Mouse (Mus musculus) liver, embryonic 12.5 days (tissue): ENCODE results near the gene Fbxl13. TPM values are rescaled to one million over a fixed set of nuclear protein-coding genes. Genes with fewer than 3 reads are reported as not detected.

Experiments
- ATAC-seq: fragments of 200-750 bp; cut with Nextera tagmentation; 2 replicates; pipeline ENCODE4 v1.8.0; 2017; ENCODE audit warnings: moderate number of reproducible peaks, mild to moderate bottlenecking, moderate library complexity
- H3K27ac ChIP-seq: fragments of 300-500 bp; sonication (generic); 2 replicates; pipeline ENCODE4 v1.5.1; 2016; ENCODE audit warnings: mild to moderate bottlenecking
- H3K27me3 ChIP-seq: fragments of 300-500 bp; sonication (generic); replicated peaks from 2 replicates; pipeline ENCODE4 v1.6.1; 2016; ENCODE audit warnings: mild to moderate bottlenecking, moderate library complexity
- H3K36me3 ChIP-seq: fragments of 300-500 bp; sonication (generic); 2 replicates; pipeline ENCODE4 v1.6.1; 2016; ENCODE audit warnings: mild to moderate bottlenecking, moderate library complexity
- H3K4me1 ChIP-seq: fragments of 300-500 bp; sonication (generic); 2 replicates; pipeline ENCODE4 v1.6.1; 2016
- H3K4me2 ChIP-seq: fragments of 300-500 bp; sonication (generic); 2 replicates; pipeline ENCODE4 v1.6.1; 2016; ENCODE audit warnings: mild to moderate bottlenecking, moderate library complexity
- H3K4me3 ChIP-seq: fragments of 300-500 bp; sonication (generic); 2 replicates; pipeline ENCODE4 v1.5.1; 2016; ENCODE audit warnings: mild to moderate bottlenecking, moderate library complexity
- H3K9ac ChIP-seq: fragments of 300-500 bp; sonication (generic); 2 replicates; pipeline ENCODE4 v1.6.1; 2016; ENCODE audit warnings: mild to moderate bottlenecking, moderate library complexity
- H3K9me3 ChIP-seq: fragments of 300-500 bp; sonication (generic); replicated peaks from 2 replicates; pipeline ENCODE4 v1.6.1; 2016; ENCODE audit warnings: mild to moderate bottlenecking, moderate library complexity
- WGBS: fragments of 180-500 bp; shearing (Covaris S2); methylation state at CpG from one replicate; pipeline ENCODE4 v1.1.7; 2016; ENCODE audit not compliant: insufficient replicate concordance; 5-methylcytosine and 5-hydroxymethylcytosine counted together
- polyA plus RNA-seq: library from polyadenylated mRNA; unstranded; fragments of >200 nt; fragmentation: Nextera tagmentation; extraction: Ambion mirVana; gene quantifications from 2 replicates; pipeline ENCODE4 v1.2.1, GENCODE M21; 2016

The Fbxl13 gene
- polyA plus RNA-seq, 1 experiment from 2014 or later, result 0.23 TPM

- no peak for ATAC-seq
- Histone ChIP-seq H3K27ac (no peak overlapping the region), H3K4me3 (no peak overlapping the region), H3K9ac (no peak overlapping the region), H3K36me3 (no peaks in the 10 kb centered on the region), H3K4me2 (no peak overlapping the region), H3K9me3 (no peaks in the 10 kb centered on the region), H3K4me1 (no peaks in the 10 kb centered on the region), H3K27me3 (no peaks in the 10 kb centered on the region)
- WGBS, result 71% methylated on average over 8 of the region's 8 CpGs
These were observed 116.2 kb downstream of the Fbxl13 start for GRCm38 (mm10) chr5:21529110-21529720.

GRCm38 (mm10) chr5:21528068-21528842 lies 117.2 kb downstream of the Fbxl13 start:
- Histone ChIP-seq H3K27me3 (no peaks in the 10 kb centered on the region), H3K4me2 (no peak overlapping the region), H3K36me3 (no peaks in the 10 kb centered on the region), H3K9me3 (no peaks in the 10 kb centered on the region), H3K4me3 (no peak overlapping the region), H3K9ac (no peak overlapping the region), H3K27ac (no peak overlapping the region), H3K4me1 (no peaks in the 10 kb centered on the region)
- no peak for ATAC-seq
- 75% methylated on average over 15 of the region's 15 CpGs for WGBS

GRCm38 (mm10) chr5:21527488-21527911 lies 117.9 kb downstream of the Fbxl13 start:
- no peaks in the 10 kb centered on the region for H3K27me3 ChIP-seq
- no peak overlapping the region for H3K27ac ChIP-seq
- no peaks in the 10 kb centered on the region for H3K9me3 ChIP-seq
- no peak overlapping the region for H3K4me2 ChIP-seq
- H3K4me1 ChIP-seq, result no peaks in the 10 kb centered on the region
- 16% methylated on average over 4 of the region's 4 CpGs for WGBS
- no peak overlapping the region for H3K4me3 ChIP-seq
- ATAC-seq, result no peak
- H3K36me3 ChIP-seq, result no peaks in the 10 kb centered on the region
- H3K9ac ChIP-seq, result no peak overlapping the region

- Histone ChIP-seq H3K27me3 (no peaks in the 10 kb centered on the region), H3K36me3 (no peaks in the 10 kb centered on the region), H3K4me1 (no peaks in the 10 kb centered on the region), H3K9ac (no peak overlapping the region), H3K27ac (no peak overlapping the region), H3K4me2 (no peak overlapping the region), H3K9me3 (no peaks in the 10 kb centered on the region), H3K4me3 (no peak overlapping the region)
- 59% methylated on average over 11 of the region's 11 CpGs for WGBS
- ATAC-seq, result no peak
These were observed 118.5 kb downstream of the Fbxl13 start for GRCm38 (mm10) chr5:21526835-21527485.

GRCm38 (mm10) chr5:21519166-21519565 lies 126.3 kb downstream of the Fbxl13 start:
- Histone ChIP-seq H3K4me2 (no peak overlapping the region), H3K36me3 (no peaks in the 10 kb centered on the region), H3K4me3 (no peak overlapping the region), H3K9me3 (no peaks in the 10 kb centered on the region), H3K27ac (no peak overlapping the region), H3K27me3 (no peaks in the 10 kb centered on the region; the same call in 1 of the 2 replicates), H3K9ac (no peak overlapping the region), H3K4me1 (no peaks in the 10 kb centered on the region)
- WGBS, result 69% methylated on average over 3 of the region's 3 CpGs
- no peak for ATAC-seq

- WGBS, result 69% methylated on average over 4 of the region's 4 CpGs
These were observed 127.2 kb downstream of the Fbxl13 start for GRCm38 (mm10) chr5:21518207-21518606.

GRCm38 (mm10) chr5:21517562-21517961 lies 127.9 kb downstream of the Fbxl13 start:
- Histone ChIP-seq H3K27me3 (no peaks in the 10 kb centered on the region; the same call in 1 of the 2 replicates), H3K9me3 (no peaks in the 10 kb centered on the region), H3K27ac (no peak overlapping the region), H3K4me1 (no peaks in the 10 kb centered on the region), H3K4me3 (no peak overlapping the region), H3K9ac (no peak overlapping the region), H3K4me2 (no peak overlapping the region), H3K36me3 (no peaks in the 10 kb centered on the region)
- ATAC-seq, result no peak
- 85% methylated on average over 2 of the region's 2 CpGs for WGBS

More at GRCm38 (mm10) chr5:21518207-21518606, 127.2 kb downstream of the Fbxl13 start:
- H3K4me1 ChIP-seq, result no peaks in the 10 kb centered on the region
- no peaks in the 10 kb centered on the region for H3K9me3 ChIP-seq
- no peaks in the 10 kb centered on the region; the same call in 1 of the 2 replicates for H3K27me3 ChIP-seq
- no peak overlapping the region for H3K9ac ChIP-seq
- no peak overlapping the region for H3K4me2 ChIP-seq
- no peak overlapping the region for H3K4me3 ChIP-seq
- ATAC-seq, result no peak
- H3K36me3 ChIP-seq, result no peaks in the 10 kb centered on the region
- H3K27ac ChIP-seq, result no peak overlapping the region

GRCm38 (mm10) chr5:21513363-21513762 lies 132.1 kb downstream of the Fbxl13 start:
- H3K4me2 ChIP-seq, result no peak overlapping the region
- no peaks in the 10 kb centered on the region for H3K4me1 ChIP-seq
- no peaks in the 10 kb centered on the region for H3K36me3 ChIP-seq
- no peaks in the 10 kb centered on the region for H3K27me3 ChIP-seq
- no peak for ATAC-seq
- H3K4me3 ChIP-seq, result no peak overlapping the region
- no peak overlapping the region for H3K27ac ChIP-seq
- 73% methylated on average over 10 of the region's 10 CpGs for WGBS
- H3K9me3 ChIP-seq, result no peaks in the 10 kb centered on the region
- no peak overlapping the region for H3K9ac ChIP-seq

GRCm38 (mm10) chr5:21509801-21510200 lies 135.6 kb downstream of the Fbxl13 start:
- no peak overlapping the region for H3K4me2 ChIP-seq
- ATAC-seq, result no peak
- no peaks in the 10 kb centered on the region for H3K9me3 ChIP-seq
- no peak overlapping the region for H3K4me3 ChIP-seq
- WGBS, result 57% methylated on average over 4 of the region's 4 CpGs
- no peak overlapping the region for H3K27ac ChIP-seq
- H3K9ac ChIP-seq, result no peak overlapping the region
- H3K4me1 ChIP-seq, result no peaks in the 10 kb centered on the region
- H3K36me3 ChIP-seq, result no peaks in the 10 kb centered on the region
- no peaks in the 10 kb centered on the region for H3K27me3 ChIP-seq

- no peaks in the 10 kb centered on the region for H3K9me3 ChIP-seq
- no peak for ATAC-seq
- no peaks in the 10 kb centered on the region for H3K36me3 ChIP-seq
- WGBS, result 71% methylated on average over 1 of the region's 1 CpGs
- H3K9ac ChIP-seq, result no peak overlapping the region
- no peaks in the 10 kb centered on the region for H3K27me3 ChIP-seq
- H3K4me1 ChIP-seq, result no peaks in the 10 kb centered on the region
- H3K27ac ChIP-seq, result no peak overlapping the region
- H3K4me2 ChIP-seq, result no peak overlapping the region
- no peak overlapping the region for H3K4me3 ChIP-seq
These were observed 138.5 kb downstream of the Fbxl13 start for GRCm38 (mm10) chr5:21506887-21507286.

GRCm38 (mm10) chr5:21505159-21505558 lies 140.3 kb downstream of the Fbxl13 start:
- H3K4me2 ChIP-seq, result no peak overlapping the region
- H3K27me3 ChIP-seq, result no peaks in the 10 kb centered on the region
- H3K4me1 ChIP-seq, result no peaks in the 10 kb centered on the region
- WGBS, result 74% methylated on average over 8 of the region's 8 CpGs
- no peak for ATAC-seq
- no peaks in the 10 kb centered on the region for H3K9me3 ChIP-seq
- H3K4me3 ChIP-seq, result no peak overlapping the region
- H3K27ac ChIP-seq, result no peak overlapping the region
- H3K9ac ChIP-seq, result no peak overlapping the region
- no peaks in the 10 kb centered on the region for H3K36me3 ChIP-seq

GRCm38 (mm10) chr5:21502936-21503610 lies 142.4 kb downstream of the Fbxl13 start:
- Histone ChIP-seq H3K4me3 (no peak overlapping the region), H3K4me2 (no peak overlapping the region), H3K9me3 (no peaks in the 10 kb centered on the region), H3K36me3 (no peaks in the 10 kb centered on the region), H3K4me1 (no peaks in the 10 kb centered on the region), H3K9ac (no peak overlapping the region), H3K27ac (no peak overlapping the region), H3K27me3 (no peaks in the 10 kb centered on the region)
- WGBS, result 76% methylated on average over 13 of the region's 13 CpGs
- no peak for ATAC-seq
